Mouse (Mus musculus) layer of hippocampus, adult 9-10 months (tissue): ENCODE results near the gene Pls3.
"Not testable (repeated sequence)": the region's sequence is repeated elsewhere in the genome, so short reads cannot be mapped to it uniquely, and the experiment has no call there.

Experiments
- DNase-seq: peaks from one replicate; pipeline ENCODE4 v3.0.0; 2022; ENCODE audit warnings: low spot score

Pls3 gene

GRCm38 (mm10) chrX:75777461-75777860, 97.5 kb downstream of the Pls3 start:
- DNase-seq = no peak

- no peak for DNase-seq
Measured at GRCm38 (mm10) chrX:75764794-75765328, 110.1 kb downstream of the Pls3 start.

GRCm38 (mm10) chrX:75764135-75764793, 110.7 kb downstream of the Pls3 start:
- no peak for DNase-seq

DNA sequence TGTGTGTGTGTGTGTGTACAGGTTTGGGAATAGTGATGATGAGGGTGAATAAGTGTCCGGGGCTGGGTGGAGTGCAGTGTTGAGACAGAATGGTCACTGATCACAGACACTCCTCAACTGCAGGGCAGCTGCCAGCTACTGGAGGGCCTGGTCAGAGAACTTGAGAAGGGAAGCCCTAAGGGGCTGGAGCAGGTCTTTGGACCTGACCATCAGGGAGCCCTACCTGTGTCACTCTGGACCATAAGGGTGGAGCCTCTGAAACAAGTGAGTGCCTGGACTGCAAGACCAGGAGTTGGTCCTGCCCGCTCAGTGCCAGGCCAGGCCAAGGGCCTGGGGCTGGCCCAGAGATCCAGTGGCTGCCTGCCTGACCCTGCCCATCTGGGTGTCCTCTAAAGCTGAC, 115.5 kb downstream of the Pls3 start:
- DNase-seq = not testable (repeated sequence)

DNA sequence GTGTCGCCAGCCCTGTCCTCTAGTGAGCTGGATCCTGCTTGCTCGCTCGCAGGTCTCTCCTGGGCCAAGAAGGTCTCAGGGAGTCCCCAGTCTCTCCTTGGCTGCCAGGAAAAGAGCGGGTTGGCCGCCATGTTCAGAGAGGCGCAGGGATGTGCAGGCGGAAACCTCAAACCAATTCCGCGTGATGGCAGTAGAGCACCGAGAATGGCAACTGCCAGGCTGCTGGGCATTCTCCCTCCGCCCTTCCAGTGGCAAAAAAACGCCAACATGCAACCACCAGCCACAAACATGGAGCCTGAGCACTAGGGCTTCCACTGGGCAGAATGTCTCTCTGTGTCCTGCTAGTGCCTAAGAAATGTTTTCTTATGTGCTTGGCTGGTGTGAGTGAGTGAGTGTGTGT, 115.9 kb downstream of the Pls3 start:
- DNase-seq = peak; percentile 80

GRCm38 (mm10) chrX:75757966-75758365, 117.0 kb downstream of the Pls3 start:
- peak; percentile 73 for DNase-seq

DNA sequence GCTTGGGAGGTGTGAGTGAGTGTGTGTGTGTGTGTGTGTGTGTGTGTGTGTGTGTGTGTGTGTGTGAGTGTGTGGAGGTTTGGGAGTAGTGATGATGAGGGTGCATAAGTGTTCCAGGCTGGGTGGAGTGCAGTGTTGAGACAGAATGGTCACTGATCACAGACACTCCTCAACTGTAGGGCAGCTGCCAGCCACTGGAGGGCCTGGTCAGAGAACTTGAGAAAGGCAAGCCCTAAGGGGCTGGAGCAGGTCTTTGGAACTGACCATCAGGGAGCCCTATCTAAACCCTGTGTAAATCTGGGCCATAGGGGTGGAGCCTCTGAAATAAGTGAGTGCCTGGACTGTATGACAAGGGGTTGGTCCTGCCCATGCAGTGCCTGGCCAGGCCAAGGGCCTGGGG, 120.5 kb downstream of the Pls3 start:
- not testable (repeated sequence) for DNase-seq

GRCm38 (mm10) chrX:75750126-75750725, 124.8 kb downstream of the Pls3 start:
- not testable (repeated sequence) for DNase-seq

DNA sequence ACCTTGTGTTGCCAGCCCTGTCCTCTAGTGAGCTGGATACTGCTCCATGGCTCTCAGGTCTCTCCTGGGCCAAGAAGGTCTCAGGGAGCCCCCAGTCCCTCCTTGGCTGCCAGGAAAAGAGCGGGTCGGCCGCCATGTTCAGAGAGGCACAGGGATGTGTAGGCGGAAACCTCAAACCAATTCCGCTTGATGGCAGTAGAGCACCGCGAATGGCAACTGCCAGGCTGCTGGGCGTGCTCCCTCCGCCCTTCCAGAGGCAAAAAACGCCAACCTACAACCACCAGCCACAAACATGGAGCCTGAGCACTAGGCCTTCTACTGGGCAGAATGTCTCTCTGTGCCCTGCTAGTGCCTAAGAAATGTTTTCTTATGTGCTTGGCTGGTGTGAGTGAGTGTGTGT, 125.7 kb downstream of the Pls3 start:
- peak; percentile 77 for DNase-seq

DNA sequence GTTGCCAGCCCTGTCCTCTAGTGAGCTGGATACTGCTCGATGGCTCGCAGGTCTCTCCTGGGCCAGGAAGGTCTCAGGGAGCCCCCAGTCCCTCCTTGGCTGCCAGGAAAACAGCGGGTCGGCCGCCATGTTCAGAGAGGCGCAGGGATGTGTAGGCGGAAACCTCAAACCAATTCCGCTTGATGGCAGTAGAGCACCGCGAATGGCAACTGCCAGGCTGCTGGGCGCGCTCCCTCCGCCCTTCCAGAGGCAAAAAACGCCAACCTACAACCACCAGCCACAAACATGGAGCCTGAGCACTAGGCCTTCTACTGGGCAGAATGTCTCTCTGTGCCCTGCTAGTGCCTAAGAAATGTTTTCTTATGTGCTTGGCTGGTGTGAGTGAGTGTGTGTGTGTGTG, 130.5 kb downstream of the Pls3 start:
- not testable (repeated sequence) for DNase-seq

DNA sequence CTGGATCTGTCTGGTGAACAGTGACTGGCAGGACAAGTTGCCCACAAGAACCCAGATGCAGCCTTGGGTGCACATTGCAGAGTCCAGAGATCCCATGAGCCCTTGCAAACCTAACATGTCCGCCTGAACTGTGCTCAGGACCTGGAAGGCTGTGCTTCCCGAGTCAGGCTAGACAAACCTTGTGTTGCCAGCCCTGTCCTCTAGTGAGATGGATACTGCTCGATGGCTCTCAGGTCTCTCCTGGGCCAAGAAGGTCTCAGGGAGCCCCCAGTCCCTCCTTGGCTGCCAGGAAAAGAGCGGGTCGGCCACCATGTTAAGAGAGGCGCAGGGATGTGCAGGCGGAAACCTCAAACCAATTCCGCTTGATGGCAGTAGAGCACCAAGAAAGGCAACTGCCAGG, 135.5 kb downstream of the Pls3 start:
- DNase-seq = not testable (repeated sequence)
